Mouse (Mus musculus) embryo, embryonic 9.5 days (tissue): Measurements from ENCODE around the gene Calm1.

ENCODE experiments used
- DNase-seq: peaks from one replicate; pipeline ENCODE4 v3.0.0-alpha.2; 2017; ENCODE audit errors: extremely low spot score

Calm1 gene

DNA sequence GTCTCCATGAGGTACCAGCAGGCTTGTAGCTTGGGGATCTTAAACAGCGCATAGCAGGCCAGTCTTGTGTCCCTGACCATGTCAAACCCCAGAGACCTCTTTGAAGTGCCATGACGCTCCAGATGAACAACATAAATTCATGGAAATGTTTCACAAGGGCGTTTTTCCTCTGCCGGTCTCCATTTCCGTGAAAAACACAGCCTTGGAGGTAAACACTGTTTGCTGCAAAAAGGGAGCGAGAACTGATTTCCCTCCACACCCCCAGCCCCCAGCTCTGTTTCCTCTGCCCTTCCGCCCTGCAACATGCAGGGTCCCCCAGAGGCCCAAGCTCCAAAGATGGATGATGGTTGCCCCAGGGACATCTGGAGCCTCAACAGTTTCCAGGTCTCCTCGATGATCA, 24.3 kb downstream of the Calm1 start:
- no peak for DNase-seq

GRCm38 (mm10) chr12:100225196-100225595, 26.0 kb downstream of the Calm1 start:
- no peak for DNase-seq

DNA sequence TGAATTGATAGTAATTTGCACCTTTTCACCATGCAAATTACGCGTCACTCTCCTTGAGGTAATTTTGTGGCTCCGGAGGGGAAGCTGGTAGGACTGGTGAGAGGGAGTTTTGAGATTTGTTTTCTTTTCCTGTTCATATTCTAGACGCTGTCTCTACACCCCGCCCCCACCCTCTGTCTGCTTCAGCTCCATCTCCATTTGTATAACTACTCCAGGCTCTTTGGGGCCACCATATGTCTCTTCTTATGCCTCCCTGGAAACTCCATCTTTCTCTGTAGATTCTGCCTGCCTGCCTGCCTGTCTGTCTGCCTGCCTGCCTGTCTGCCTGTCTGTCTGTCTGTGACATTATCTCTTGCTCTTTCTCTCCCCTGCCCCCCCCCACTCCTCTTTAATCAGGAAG, 26.8 kb downstream of the Calm1 start:
- DNase-seq, result no peak

GRCm38 (mm10) chr12:100226621-100227020, 27.4 kb downstream of the Calm1 start:
- no peak for DNase-seq

DNA sequence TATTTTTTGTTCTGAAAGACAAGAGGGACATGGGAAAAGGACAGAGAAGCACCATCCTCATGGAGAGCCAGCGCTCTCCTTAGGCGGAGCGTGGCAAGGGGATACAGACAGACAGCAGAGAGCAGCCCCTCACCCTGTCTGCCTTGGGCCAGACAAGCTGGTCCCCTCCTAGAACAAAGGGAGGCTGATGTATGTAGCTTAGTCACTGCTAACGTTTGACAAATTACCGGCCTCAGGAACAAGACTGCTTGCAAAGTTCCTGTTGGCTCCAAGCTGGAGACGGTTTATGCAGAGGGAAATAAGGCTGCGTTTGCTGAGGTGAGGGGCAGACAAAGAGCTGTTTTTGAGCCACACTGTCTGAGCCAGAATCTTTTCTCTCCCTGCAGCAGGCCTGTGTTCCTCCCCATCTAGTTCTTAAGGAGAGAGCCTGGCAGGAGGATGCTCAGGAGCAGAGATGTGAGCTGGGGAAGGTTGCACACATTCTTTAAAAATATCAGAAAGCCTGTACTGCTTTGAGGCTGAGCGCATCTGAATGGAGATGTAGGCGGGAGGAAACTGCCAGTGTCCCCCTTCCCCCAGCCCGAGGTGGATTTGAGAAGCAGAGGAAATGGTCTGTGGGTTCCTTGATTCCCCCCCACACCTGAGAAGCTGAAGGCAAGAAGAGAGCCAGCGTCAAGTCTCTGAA, 28.9 kb downstream of the Calm1 start:
- DNase-seq, result peak; percentile 15

DNA sequence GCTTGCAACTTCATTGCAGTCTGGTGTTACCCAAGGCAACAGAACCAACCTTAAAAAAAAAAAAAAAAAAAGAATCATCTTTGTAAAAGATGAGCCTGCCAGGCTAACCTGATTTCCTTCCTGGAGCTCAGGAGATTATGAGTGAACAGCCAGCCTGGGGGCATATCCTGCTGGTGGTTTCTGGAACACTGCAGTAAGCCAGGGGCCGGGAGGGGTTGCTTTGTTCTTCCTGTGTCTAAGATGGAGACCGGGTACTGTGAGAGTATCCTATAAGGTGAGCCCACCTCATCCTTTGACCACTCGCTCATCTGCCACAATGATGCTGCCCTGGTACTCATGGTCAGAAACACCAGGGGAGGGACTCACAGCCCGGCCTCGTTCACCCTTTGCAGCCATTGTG, 35.0 kb downstream of the Calm1 start:
- DNase-seq, result no peak

DNA sequence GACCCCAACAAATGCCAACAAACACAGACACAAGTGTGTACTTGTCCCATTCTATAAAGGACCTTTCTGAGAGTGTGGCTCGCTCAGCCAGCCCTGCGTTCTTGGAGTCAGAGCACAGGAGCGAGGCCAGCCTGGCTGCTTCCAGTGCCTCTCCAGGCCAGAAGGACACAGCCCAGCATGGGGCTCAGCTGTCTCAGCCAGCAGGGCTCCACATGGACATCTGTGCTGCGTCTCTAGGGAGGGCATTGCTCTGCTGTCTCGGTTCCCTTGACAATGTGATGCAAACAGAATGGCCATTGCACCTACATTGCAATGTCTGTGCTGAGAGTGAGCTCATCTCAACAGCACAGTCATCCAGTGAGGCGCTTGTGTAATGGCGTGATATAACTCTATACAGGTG, 35.7 kb downstream of the Calm1 start:
- no peak for DNase-seq

DNA sequence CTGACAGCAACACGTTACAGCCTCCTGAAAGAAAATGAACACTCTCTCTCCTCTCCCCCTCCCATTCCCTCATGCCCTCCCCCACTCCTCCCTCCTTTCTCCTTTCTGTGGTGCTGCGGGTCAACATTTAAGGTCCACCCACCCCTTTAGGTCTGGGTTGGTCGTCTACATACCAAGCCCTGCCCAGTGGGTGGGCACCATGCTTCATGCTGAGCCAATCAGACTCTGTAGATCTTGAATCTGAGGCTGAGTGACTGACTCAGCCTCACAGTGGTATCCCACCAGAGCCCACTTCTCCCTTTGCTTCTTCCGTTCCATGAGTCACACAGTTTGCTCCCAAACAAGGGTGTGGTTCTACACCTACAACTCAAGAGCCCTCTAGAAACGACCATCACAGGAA, 36.2 kb downstream of the Calm1 start:
- DNase-seq, result no peak

GRCm38 (mm10) chr12:100239404-100239803, 40.2 kb downstream of the Calm1 start:
- DNase-seq, result no peak

DNA sequence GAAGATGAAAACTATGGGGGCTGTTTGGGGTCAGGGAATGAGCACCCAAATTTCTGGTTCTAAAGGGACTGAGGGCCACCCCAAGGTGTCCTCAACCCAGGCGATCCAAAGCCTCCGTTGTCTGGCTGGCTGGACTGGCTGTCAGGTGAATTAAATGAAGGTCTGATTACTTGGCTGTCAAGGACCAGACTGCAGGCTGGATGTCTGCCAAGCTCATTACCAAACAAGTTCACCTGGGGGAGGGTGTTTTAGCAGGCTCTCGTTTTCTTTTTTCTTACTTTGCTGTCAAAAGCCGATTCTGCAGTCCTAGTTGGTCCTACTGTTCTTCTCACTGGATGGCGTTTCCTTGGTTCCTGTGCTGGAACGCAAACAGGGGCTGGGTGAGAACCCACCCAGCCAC, 40.6 kb downstream of the Calm1 start:
- no peak for DNase-seq

DNA sequence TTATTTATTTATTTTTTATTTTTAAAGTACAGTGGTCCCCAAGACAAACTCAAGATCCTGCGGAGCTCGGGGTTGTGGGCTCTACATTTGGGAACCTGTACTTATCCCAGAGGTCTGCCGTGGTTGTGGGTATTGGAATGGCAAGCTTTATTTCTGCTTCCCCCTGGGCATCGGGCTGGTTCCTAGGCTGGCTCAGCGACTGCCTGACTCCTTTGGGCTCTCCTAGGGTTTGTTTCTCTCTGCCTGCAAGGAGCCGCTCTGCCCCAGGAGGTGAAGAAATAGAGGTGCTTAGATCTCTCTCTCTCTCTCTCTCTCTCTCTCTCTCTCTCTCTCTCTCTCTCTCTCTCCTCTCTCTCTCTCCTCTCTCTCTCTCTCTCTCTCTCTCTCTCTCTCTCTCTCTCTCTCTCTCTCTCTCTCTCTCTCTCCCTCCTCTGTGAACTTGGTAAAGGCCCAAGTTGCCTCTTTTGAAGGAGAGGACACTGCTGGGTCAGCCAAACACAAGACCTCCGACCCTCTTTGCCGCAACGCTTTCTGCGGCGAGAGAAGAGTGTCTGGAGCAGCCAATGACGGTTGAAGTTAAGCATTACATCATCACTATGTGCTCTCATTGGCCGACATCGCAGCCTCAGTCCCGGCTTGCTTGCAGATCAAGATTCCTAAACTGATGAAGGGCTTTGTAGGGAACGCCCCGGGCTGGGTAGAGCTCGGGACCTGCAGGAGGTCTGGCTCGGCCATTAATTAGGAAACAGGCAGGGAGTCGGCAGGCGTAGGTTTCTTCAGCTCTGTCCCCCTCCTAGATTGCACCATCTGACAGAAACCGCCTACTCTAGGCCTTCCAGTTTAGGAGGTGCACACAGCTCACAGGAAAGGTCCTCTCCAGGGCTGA, 42.9 kb downstream of the Calm1 start:
- DNase-seq, result peak; percentile 79

- no peak for DNase-seq
Measured at GRCm38 (mm10) chr12:100244580-100244979, 45.3 kb downstream of the Calm1 start.

GRCm38 (mm10) chr12:100249170-100249569, 49.9 kb downstream of the Calm1 start:
- no peak for DNase-seq

DNA sequence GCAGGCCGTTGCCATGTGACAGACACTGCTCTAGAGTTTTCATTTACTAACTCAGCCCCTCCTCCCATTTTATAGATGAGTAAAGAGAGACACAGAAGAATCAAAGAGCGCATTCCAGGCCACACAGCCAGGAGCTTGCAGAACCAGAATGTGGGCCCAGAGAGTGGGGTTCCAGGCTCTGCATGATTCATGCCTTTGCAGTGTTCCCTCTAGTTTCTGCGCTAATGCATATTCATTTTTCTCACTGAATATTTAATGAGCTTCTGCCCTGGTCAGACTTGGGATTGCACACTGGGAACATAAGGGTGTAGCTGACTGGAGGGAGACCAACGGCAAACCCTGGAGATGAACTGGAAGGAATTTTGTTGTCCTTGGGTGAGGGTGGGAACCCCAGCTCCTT, 55.2 kb downstream of the Calm1 start:
- DNase-seq, result no peak

- no peak for DNase-seq
Measured at GRCm38 (mm10) chr12:100255441-100255949, 56.3 kb downstream of the Calm1 start.

DNA sequence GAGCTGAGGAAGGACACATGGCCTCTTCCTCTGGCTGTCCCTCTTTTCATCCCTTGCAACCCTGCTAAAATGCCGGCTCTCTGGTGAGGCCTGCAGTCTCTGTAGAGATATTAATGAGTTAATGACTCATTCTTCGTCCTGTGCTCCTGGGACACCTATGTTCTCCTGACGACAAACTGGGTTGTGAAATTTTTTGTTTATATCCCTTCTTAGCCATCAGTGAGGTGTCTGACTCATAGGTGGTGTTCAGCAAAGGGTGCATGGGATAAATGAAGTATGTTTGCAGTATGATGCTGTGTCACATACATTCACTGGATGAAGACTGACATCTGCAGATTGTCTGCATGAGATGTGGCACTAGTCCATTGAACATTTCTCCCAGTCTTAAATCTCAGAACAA, 58.5 kb downstream of the Calm1 start:
- no peak for DNase-seq
